Mouse (Mus musculus) adipocyte (in vitro differentiated cells): ENCODE data around the gene Mal.
"Not testable (repeated sequence)": the region's sequence is repeated elsewhere in the genome, so short reads cannot be mapped to it uniquely, and the experiment has no call there.

Source experiments
- DNase-seq: peaks from one replicate; pipeline ENCODE4 v3.0.0-alpha.2; 2016; ENCODE audit warnings: low spot score

The Mal gene

GRCm38 (mm10) chr2:127624786-127625185 is 31.7 kb downstream of the Mal start:
- no peak for DNase-seq

GRCm38 (mm10) chr2:127622065-127622464 is 34.4 kb downstream of the Mal start:
- DNase-seq = no peak

- DNase-seq = no peak
Measured at GRCm38 (mm10) chr2:127619311-127619710, 37.2 kb downstream of the Mal start.

DNA sequence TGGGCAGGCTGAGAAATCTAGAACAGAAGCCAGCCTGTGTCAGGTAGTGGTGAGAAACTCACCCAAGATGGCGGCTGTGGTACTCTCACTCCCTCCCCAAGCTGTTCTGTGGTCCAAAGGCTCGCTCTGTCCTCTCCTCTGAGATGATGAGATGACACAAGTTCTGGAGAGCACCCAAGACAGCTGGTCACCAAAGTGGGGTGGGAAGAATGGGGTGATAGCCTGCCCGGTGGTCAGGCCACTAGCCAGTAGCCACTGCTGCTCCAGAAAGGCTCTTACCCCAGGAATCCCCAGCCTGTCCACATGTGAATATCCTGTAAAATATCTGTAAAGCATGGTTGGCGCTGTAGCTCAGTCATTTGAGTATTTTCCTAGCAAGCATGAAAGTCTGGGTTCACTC is 44.2 kb downstream of the Mal start:
- no peak for DNase-seq

- no peak for DNase-seq
Measured at GRCm38 (mm10) chr2:127611386-127611785, 45.1 kb downstream of the Mal start.

DNA sequence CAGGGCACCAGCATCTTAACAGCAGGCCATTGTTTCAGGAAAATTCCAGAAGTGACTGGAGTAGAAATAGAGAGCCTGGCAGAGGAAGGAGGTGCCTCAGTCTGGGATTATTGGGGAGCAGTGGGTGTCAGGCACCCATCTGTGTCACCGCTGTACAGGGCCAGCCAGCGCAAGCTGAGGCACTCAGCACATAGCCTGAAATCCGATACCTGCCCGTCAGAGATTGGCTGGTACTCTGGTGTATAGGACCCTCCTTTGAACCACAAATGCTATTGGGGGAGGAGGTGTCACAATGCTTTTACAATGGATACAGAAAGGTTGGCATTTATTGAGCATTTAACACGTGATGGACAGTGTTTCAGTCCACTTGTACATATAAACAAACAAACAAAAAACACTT is 47.5 kb downstream of the Mal start:
- DNase-seq = no peak

GRCm38 (mm10) chr2:127608234-127608633 is 48.3 kb downstream of the Mal start:
- DNase-seq = peak; percentile 81

DNA sequence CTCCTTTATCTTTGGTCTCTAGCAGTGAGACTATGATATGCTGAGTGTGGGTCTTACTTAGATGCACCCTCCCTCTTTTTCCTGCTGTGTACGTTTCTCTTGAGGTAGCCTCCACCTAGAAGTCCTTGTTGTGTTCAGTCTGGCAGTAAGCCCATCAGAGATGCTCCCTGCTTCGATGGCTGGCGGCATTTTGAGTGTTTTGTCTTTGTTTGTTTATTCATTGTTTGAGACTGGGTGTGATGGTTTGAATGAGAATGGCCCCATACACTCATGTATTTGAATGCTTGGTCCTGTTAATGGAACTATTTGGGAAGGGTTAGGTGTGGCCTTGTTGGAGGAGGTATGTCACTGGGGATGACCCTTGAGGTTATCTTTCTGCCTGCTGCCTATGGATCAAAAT is 51.3 kb downstream of the Mal start:
- no peak for DNase-seq

DNA sequence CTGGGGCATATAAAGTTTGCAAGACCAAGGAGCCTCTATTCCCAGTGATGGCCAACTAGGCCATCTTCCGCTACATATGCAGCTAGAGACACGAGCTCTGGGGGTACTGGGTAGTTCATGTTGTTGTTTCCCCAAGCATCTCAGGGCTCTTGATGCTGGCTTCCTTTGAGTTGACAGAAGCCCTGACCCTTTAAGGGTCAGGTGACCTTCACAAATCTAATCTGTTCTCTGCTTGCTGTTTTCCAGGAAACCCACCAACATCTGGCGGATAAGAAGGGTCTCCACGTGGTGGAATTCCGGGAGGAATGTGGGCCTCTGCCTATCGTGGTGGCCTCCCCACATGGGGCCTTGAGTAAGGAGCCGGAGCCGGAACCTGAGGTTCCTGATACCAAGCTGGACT is 53.1 kb downstream of the Mal start:
- DNase-seq = not testable (repeated sequence)

DNA sequence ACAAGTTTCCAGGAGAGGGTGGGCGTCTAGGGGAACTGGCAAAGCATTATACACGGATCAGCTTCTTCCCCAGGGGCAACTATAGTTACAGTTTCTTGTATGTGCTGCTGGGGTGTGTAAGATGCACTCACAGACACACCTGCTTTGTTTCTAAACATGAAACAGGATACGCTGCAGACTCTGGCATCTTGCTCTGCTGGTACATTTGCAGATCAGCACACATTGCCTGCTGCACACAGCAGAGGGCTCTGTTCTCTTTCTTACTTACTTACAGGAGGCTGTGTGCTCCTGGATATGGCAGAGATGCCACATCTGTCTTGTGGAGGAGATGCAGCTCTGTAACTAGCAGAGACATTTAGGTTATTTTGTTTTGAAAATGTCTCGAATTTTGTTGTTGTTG is 65.7 kb downstream of the Mal start:
- DNase-seq = no peak

GRCm38 (mm10) chr2:127590204-127590603 is 66.3 kb downstream of the Mal start:
- no peak for DNase-seq

- DNase-seq = no peak
Measured at GRCm38 (mm10) chr2:127588897-127589296, 67.6 kb downstream of the Mal start.

GRCm38 (mm10) chr2:127587514-127587844 is 69.0 kb downstream of the Mal start:
- no peak for DNase-seq

- DNase-seq = peak; percentile 89
Measured at GRCm38 (mm10) chr2:127586694-127587513, 69.6 kb downstream of the Mal start, which contains the start of the genes Zfp661 and Mrps5. TSS of gene Zfp661 (minus strand) at chr2:127587094. TSS of gene Mrps5 (plus strand) at chr2:127587222.

DNA sequence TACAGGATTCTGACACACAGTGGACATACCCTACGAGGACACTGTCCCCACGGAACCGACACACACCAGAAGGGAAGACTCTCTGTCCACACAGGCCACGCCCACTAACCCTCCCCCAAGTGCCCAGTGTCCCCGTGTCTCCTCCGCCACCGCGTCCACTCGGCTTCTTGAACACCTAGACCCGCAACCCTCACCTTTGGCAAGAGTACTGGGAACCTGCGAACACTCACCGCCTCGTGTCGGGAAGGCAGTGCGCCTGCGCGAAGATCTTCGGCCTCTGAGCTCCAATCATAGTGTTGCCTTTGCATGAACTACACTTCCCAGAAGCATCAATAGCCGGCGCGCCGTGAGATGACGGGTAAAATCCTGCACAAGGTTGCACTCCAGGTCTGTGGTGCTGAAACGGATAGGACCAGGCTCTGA is 72.0 kb downstream of the Mal start:
- peak; percentile 96 for DNase-seq
